Mouse (Mus musculus) gastrocnemius, adult 2 months (tissue): Measurements from ENCODE around the gene Ralgds. TPM values are rescaled to one million over a fixed set of nuclear protein-coding genes. Genes with fewer than 3 reads are reported as not detected.

Experiments used
- DNase-seq: peaks from one replicate; pipeline ENCODE4 v3.0.0; 2022
- H3K27ac ChIP-seq: fragments of 200-600 bp; 2 replicates; pipeline ENCODE4 v1.8.1; 2022; ENCODE audit warnings: mild to moderate bottlenecking
- H3K4me3 ChIP-seq: fragments of 200-600 bp; 2 replicates; pipeline ENCODE4 v1.8.1; 2022; ENCODE audit warnings: mild to moderate bottlenecking, moderate library complexity
- CTCF ChIP-seq: fragments of 200-600 bp; IDR thresholded peaks from 2 replicates; pipeline ENCODE4 v1.8.1; 2022; ENCODE audit warnings: antibody characterized with exemption, mild to moderate bottlenecking, moderate library complexity
- intact Hi-C: fragments of 180-260 bp; cut with DNase I; formaldehyde crosslinking; loops from one replicate; pipeline ENCODE4 v1.15.1; 2025
- total RNA-seq, 2 experiments: library from RNA; stranded (reverse); gene quantifications; 2 replicates each; pipeline ENCODE4 v1.2.3; 2021

The Ralgds gene
- total RNA-seq, 2 experiments from 2014 or later, result 9.9 to 10.1 TPM

- peak; percentile 56 for DNase-seq
- no peak for TF ChIP-seq CTCF
- peak overlapping the region; percentile 93 for H3K27ac ChIP-seq
- peak overlapping the region; percentile 13; the same call in 1 of the 2 replicates for H3K4me3 ChIP-seq
- intact Hi-C loops, result no loop called here
Measured at GRCm38 (mm10) chr2:28536766-28537633, 24.1 kb downstream of the Ralgds start.

- H3K27ac ChIP-seq, result peak overlapping the region; percentile 93
- no peak for DNase-seq
- intact Hi-C loops, result no loop called here
- H3K4me3 ChIP-seq, result no peak overlapping the region
- no peak for TF ChIP-seq CTCF
Measured at GRCm38 (mm10) chr2:28537634-28537920, 24.7 kb downstream of the Ralgds start.

DNA sequence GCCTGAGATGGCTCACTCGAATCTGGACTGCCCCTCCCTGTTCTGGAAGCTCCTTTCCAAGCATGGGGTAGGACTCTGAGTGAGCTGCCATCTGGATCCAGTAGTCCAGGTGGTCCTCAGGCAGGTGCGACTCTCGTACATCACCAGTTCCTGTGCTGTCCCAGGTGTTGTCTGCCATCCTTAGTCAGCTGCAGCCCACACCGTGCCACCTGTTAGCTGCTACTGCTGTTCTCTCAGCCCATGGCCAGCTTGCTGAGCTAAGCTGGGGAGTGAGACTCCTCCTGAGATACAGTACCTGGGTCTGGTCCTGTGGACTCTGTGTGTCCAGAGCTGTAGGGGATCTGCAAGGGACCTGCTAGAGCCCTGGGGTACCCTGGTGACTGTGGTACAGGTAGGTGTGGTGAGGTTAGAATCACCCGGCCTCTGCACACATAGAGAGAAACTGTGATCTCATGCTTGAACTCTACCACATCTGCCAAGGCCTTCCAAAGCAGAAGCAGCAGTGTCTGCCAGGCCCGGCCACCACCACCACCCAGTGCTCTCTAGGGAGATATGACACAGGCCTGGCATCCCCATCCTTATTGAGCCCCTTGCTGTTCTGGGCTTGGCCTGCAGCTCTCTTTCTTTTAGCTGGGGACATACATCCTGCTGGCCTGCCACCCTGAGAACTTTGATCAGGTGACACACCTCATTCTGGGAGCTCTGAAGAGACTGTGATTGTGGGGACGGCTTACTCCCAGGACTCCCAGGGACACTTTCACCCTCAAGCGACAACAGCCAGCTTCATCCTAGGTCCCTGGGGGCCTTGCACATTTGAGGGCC lies 25.3 kb downstream of the Ralgds start:
- DNase-seq, result peak; percentile 66
- H3K27ac ChIP-seq, result peak overlapping the region; percentile 93
- TF ChIP-seq CTCF, result no peak
- peak overlapping the region; percentile 11; the same call in 1 of the 2 replicates for H3K4me3 ChIP-seq
- intact Hi-C loops, result loop anchor here (2.0 kb wide), 1 partner anchor 17 kb away; no protein-coding TSS in a partner anchor

DNA sequence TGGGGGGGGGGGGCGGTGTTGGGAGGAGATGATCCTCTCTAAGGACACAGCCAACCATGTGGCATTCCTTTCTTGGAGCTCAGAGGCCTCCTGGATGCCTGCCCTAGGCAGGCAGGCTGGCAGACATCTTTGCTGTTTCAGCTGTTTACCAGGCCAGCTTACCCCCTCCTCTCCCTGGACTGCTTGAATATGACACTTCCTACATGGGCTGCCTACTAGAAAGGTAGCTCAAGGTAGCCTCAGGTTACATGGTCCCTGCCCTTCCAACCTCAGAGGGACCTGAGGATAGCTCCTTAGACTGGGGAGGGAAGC lies 25.8 kb downstream of the Ralgds start:
- peak overlapping the region; percentile 93 for H3K27ac ChIP-seq
- peak overlapping the region; percentile 41 for H3K4me3 ChIP-seq
- no peak for TF ChIP-seq CTCF
- peak; percentile 84 for DNase-seq
- intact Hi-C loops, result loop anchor here (2.0 kb wide), 1 partner anchor 18 kb away; no protein-coding TSS in a partner anchor

DNA sequence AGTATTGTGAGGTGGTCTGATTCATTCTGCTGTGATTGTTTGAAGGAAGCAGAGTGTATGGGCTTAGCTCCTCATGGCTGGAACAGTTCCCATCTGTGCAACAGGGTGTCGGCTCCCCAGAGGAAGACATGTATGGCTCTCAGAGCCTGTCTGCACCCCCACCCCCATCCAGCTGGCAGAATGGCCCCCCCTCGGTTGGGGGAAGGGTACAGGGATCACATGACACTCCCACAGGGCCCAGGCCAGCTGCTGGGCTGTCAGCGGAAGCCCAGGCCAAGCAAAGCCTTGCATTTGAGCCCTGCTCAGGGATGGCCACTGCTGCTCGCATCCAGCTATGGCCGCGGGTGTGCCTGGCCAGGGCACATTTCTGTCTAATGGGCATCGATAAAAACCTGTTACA lies 26.3 kb downstream of the Ralgds start:
- peak; percentile 91 for DNase-seq
- TF ChIP-seq CTCF, result no peak
- intact Hi-C loops, result loop anchor here (2.0 kb wide), 1 partner anchor 18 kb away; no protein-coding TSS in a partner anchor
- H3K4me3 ChIP-seq, result peak overlapping the region; percentile 41
- H3K27ac ChIP-seq, result peak overlapping the region; percentile 93

DNA sequence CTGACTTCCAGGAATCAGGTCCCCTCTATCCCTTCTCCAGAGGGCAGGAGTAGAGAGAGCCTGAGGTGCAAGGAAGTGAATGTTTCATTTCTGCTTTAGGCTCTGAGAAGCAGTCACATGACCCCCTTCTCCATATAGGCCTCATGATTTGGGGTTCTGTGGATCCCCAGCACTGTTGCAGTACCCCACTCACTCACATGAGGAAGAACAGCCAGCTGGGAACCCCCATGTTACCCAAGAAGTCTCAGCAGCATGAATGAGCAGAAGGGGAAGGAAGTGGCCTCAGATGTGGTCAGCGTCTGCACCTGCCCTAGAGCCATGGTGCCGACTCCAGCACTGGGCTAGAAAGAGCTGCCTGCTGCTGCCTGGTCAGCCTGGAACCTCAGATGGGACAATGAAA lies 27.0 kb downstream of the Ralgds start:
- DNase-seq, result peak; percentile 48
- TF ChIP-seq CTCF, result no peak
- Histone ChIP-seq H3K4me3 (no peak overlapping the region; the same call in 1 of the 2 replicates), H3K27ac (peak overlapping the region; percentile 93)
- intact Hi-C loops, result loop anchor here (2.0 kb wide), 1 partner anchor 19 kb away; no protein-coding TSS in a partner anchor

DNA sequence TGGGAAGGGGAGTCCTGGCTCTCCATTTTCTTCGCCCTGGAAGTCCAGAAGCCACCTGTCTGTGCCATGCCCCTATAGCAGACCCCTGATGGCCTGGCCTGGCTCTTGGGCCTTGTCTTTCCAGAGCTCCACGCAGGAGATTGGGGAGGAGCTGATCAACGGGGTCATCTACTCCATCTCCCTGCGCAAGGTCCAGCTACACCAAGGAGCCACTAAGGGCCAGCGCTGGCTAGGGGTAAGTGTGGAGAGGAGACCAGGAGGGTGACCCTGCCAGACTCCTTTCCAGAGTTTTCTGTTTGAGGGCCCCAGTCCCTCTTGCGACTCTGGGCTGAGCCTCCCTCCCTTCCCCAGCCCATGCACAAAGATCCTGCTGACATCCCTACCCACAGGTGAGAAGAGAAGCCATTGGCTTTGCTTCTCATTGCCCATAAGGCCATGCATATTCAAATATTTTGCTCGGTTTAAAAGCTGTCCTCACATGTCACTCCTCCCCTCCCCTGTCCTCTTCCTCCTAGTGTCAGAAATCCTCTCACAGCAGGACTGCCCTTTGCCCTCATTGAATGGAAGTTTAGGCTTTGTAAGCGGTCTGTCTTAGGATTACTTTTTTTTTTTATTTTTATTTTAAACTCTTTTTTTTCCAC lies 27.8 kb downstream of the Ralgds start:
- Histone ChIP-seq H3K4me3 (no peak overlapping the region), H3K27ac (peak overlapping the region; percentile 93)
- DNase-seq, result no peak
- no peak for TF ChIP-seq CTCF
- intact Hi-C loops, result no loop called here

- no peak for DNase-seq
- Histone ChIP-seq H3K4me3 (no peak overlapping the region), H3K27ac (no peak overlapping the region)
- TF ChIP-seq CTCF, result no peak
- intact Hi-C loops, result no loop called here
Measured at GRCm38 (mm10) chr2:28543894-28544293, 31.0 kb downstream of the Ralgds start.

- DNase-seq, result no peak
- H3K4me3 ChIP-seq, result no peak overlapping the region
- intact Hi-C loops, result no loop called here
- H3K27ac ChIP-seq, result no peak overlapping the region
- TF ChIP-seq CTCF, result no peak
Measured at GRCm38 (mm10) chr2:28545976-28546375, 33.1 kb downstream of the Ralgds start.

DNA sequence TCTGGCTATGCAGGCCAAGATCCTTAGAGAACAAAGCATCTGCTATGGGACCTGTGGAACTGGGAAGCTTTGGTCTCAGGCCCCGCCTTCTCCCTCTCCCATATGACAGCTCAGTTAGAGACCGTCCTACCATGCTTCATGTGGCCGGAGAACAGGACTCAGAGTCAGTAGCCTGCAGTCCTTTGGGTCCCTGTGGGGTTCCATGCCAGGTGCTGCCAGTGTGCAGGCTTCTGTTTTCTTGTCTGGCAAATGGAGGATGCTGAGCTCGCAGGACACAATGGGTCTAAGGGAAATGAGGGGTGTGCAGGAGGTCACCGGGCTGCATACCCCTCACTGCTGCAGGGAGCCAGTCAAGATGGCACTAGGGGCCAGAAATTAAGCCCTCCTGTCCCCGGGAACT lies 33.6 kb downstream of the Ralgds start:
- TF ChIP-seq CTCF, result no peak
- no peak overlapping the region; the same call in 1 of the 2 replicates for H3K27ac ChIP-seq
- DNase-seq, result no peak
- no peak overlapping the region for H3K4me3 ChIP-seq
- intact Hi-C loops, result no loop called here

GRCm38 (mm10) chr2:28547237-28548172 lies 34.6 kb downstream of the Ralgds start:
- DNase-seq, result peak; percentile 89
- intact Hi-C loops, result loop anchor here (1.0 to 2.0 kb wide), 2 partner anchors 30 to 35 kb away; partner anchors contain the start of gene Gtf3c5

More at GRCm38 (mm10) chr2:28547237-28548172, 34.6 kb downstream of the Ralgds start:
- peak; percentile 96 for TF ChIP-seq CTCF
- Histone ChIP-seq H3K27ac (peak overlapping the region; percentile 31; the same call in 1 of the 2 replicates), H3K4me3 (no peak overlapping the region)
